Mouse (Mus musculus) midbrain, embryonic 13.5 days (tissue): ENCODE measurements at regions not wholly inside any gene's neighbourhood (a gene's known extent, or its start where the extent isn't known, plus 50 kb on each side); places are given as distances from the start of the nearest gene placed in this dataset.

ENCODE experiments used
- ATAC-seq: fragments of 200-750 bp; cut with Nextera tagmentation; 2 replicates; pipeline ENCODE4 v1.8.0; 2017; ENCODE audit warnings: mild to moderate bottlenecking, moderate TSS enrichment, moderate library complexity
- H3K27ac ChIP-seq: fragments of 300-500 bp; sonication (generic); 2 replicates; pipeline ENCODE4 v1.5.1; 2015; ENCODE audit warnings: inconsistent platforms, mild to moderate bottlenecking, moderate library complexity
- H3K27me3 ChIP-seq: fragments of 300-500 bp; sonication (generic); 2 replicates; pipeline ENCODE4 v1.6.1; 2015; ENCODE audit warnings: mild to moderate bottlenecking, inconsistent platforms
- H3K36me3 ChIP-seq: fragments of 300-500 bp; sonication (generic); 2 replicates; pipeline ENCODE4 v1.6.1; 2015; ENCODE audit warnings: mild to moderate bottlenecking, inconsistent platforms
- H3K4me1 ChIP-seq: fragments of 300-500 bp; sonication (generic); replicated peaks from 2 replicates; pipeline ENCODE4 v1.6.1; 2015; ENCODE audit warnings: inconsistent platforms
- H3K4me2 ChIP-seq: fragments of 300-500 bp; sonication (generic); replicated peaks from 2 replicates; pipeline ENCODE4 v1.6.1; 2015; ENCODE audit warnings: moderate library complexity, mild to moderate bottlenecking, inconsistent platforms
- H3K4me3 ChIP-seq: fragments of 300-500 bp; sonication (generic); replicated peaks from 2 replicates; pipeline ENCODE4 v1.5.1; 2015; ENCODE audit warnings: mild to moderate bottlenecking, inconsistent platforms
- H3K9ac ChIP-seq: fragments of 300-500 bp; sonication (generic); replicated peaks from 2 replicates; pipeline ENCODE4 v1.6.1; 2015; ENCODE audit warnings: mild to moderate bottlenecking, inconsistent platforms
- H3K9me3 ChIP-seq: fragments of 300-500 bp; sonication (generic); 2 replicates; pipeline ENCODE4 v1.6.1; 2016; ENCODE audit warnings: mild to moderate bottlenecking, inconsistent platforms
- WGBS: fragments of 180-500 bp; shearing (Covaris S2); methylation state at CpG from one replicate; pipeline ENCODE4 v1.1.7; 2015; 5-methylcytosine and 5-hydroxymethylcytosine counted together

DNA sequence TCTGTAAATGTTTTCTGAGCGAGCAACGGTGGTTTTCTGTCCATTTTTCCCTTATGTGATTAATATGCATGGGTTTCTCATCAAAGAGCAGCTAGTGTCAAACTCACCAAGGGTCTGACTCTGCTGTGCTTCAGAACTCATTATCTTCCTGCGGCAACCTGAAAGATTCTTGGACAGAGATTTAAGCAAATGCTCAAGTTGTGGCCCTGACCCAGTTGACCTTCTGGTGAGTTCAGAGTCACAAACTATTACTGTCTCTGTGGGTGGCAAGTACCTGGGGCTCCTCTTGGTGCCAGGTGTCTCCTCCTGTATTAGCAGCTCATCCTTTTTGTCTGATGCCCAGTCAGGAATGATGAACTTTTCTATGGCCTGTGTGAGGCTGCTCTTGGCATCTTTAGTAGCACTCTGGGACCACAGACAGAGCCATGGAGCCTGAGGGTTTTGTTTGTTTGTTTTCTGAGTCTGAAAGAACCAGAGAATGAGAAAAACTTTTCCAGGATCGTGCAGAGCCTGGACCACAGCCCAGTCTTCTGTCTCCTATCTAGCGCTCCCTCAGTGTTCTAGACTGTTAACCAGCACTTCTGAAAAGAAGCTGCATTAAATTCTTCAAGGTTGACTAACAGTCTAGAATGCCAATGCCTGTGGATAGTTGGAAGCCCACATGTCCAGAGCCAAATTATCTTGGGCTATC is 124.1 kb upstream of the Wscd1 start:
- Histone ChIP-seq H3K9me3 (no peaks in the 10 kb centered on the region), H3K36me3 (no peaks in the 10 kb centered on the region), H3K27me3 (no peaks in the 10 kb centered on the region), H3K9ac (no peak overlapping the region), H3K27ac (no peak overlapping the region), H3K4me3 (no peak overlapping the region), H3K4me2 (no peak overlapping the region), H3K4me1 (no peaks in the 10 kb centered on the region)
- 75% methylated on average over 5 of the region's 5 CpGs for WGBS
- no peak for ATAC-seq

DNA sequence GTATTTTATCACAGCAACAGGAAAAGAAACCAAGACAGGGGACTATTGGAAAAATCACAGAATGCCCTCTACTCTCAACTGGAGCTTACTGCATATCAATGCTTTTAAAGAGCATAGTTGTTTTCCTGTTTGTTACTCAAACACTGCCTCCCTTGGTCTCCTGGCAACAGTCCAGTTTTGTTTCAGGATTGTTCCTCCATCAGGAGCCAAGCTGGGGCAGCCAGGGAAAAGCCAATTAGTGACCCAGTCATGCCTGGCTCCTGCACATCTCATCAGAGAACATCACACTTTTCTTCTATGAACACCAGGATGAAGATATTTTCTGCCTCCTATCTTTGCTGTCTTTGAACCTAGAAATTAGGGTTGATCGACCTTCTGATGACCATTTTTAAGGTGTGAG is 113.6 kb upstream of the Wscd1 start:
- Histone ChIP-seq H3K27me3 (no peaks in the 10 kb centered on the region), H3K36me3 (no peaks in the 10 kb centered on the region), H3K9ac (no peak overlapping the region), H3K4me3 (no peak overlapping the region), H3K4me1 (peaks cover 14% of the 10 kb centered on the region; the same call in 1 of the 2 replicates), H3K27ac (no peak overlapping the region), H3K9me3 (no peaks in the 10 kb centered on the region), H3K4me2 (no peak overlapping the region)
- ATAC-seq = no peak
- WGBS = 76% methylated on average over 1 of the region's 1 CpGs

DNA sequence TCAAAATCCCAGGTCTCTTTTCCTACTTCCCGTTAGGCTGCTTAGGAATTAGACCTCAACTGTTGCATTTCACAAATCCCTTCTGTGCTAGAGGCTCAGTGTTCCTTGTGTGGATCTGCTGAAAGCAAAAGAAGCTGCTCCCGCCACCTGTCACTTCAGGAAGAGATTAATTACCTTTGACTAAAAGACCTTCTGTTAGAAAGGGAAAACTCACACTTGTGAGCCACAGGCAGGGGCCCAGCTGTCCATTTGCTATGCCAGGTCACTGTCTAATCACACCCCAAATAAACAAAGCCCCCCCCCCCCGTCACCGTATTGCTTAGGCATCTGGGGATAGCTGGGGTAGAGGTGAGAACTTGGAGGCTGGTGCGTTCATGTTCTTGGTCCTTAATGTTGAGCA is 112.9 kb upstream of the Wscd1 start:
- Histone ChIP-seq H3K9ac (no peak overlapping the region), H3K4me3 (no peak overlapping the region), H3K4me2 (no peak overlapping the region), H3K9me3 (no peaks in the 10 kb centered on the region), H3K4me1 (peaks cover 14% of the 10 kb centered on the region; the same call in 1 of the 2 replicates), H3K27ac (no peak overlapping the region), H3K36me3 (no peaks in the 10 kb centered on the region), H3K27me3 (no peaks in the 10 kb centered on the region)
- ATAC-seq = no peak
- WGBS = 15% methylated on average over 5 of the region's 5 CpGs

DNA sequence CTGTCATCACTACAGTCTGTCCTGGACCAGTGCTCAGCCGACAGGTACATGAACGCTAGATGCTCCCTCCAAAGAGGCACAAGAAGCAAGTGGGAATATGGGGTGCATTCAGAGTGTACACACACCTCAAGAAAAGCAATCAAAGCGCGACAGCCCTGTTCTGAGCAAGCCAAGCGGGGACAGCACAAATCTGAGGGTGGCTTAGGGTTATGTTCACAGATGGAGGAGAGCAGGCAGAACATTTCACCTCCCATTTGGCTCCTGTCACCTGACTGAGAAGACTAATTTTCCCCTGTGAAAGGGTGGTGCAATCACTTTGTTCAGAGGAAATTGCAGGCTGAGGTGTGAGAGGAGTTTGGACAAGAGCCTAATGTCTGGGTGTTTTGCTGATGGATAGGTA is 106.8 kb upstream of the Wscd1 start:
- no peak for ATAC-seq
- 80% methylated on average over 5 of the region's 5 CpGs for WGBS
- no peaks in the 10 kb centered on the region for H3K36me3 ChIP-seq

DNA sequence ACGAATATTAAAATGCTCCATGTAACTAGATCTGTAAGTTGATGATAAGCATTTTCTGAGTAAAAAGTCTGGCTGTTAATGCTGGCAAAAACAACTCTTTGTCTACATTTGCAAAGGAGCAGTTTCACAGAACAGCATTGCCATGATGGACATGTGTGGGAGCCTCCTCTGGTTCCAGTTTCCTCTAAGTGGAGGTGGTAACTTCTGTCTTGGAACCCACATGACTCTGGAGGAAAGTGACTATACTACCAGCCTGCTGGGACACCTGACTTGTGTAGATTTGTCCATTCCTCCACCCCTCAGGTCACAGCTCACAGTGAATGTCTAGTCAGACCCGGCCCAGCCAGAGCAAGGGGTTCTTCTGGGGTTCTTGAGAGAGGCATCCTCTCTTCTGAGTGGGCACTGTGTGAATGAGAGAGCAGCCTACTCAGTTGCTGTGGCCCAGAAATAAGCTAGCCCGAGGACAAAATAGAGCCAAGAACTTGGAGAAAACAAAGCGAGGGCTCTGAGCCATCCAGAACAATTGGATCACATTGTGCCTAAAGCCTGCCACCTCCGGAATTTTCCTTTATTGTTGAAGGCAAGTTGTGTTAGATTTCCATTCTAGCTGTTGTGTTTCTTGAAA is 97.9 kb upstream of the Wscd1 start:
- no peak overlapping the region for H3K4me3 ChIP-seq
- H3K27me3 ChIP-seq = no peaks in the 10 kb centered on the region
- H3K9me3 ChIP-seq = no peaks in the 10 kb centered on the region
- H3K27ac ChIP-seq = no peak overlapping the region
- no peaks in the 10 kb centered on the region for H3K36me3 ChIP-seq
- H3K4me1 ChIP-seq = peaks cover 5% of the 10 kb centered on the region
- no peak overlapping the region for H3K4me2 ChIP-seq
- WGBS = 84% methylated on average over 5 of the region's 5 CpGs
- no peak for ATAC-seq
- no peak overlapping the region for H3K9ac ChIP-seq

More for the DNA sequence above, 106.8 kb upstream of the Wscd1 start:
- H3K27ac ChIP-seq = no peak overlapping the region
- H3K27me3 ChIP-seq = no peaks in the 10 kb centered on the region
- H3K9me3 ChIP-seq = no peaks in the 10 kb centered on the region
- no peak overlapping the region for H3K4me3 ChIP-seq
- no peak overlapping the region for H3K4me2 ChIP-seq
- no peaks in the 10 kb centered on the region for H3K4me1 ChIP-seq
- H3K9ac ChIP-seq = no peak overlapping the region

DNA sequence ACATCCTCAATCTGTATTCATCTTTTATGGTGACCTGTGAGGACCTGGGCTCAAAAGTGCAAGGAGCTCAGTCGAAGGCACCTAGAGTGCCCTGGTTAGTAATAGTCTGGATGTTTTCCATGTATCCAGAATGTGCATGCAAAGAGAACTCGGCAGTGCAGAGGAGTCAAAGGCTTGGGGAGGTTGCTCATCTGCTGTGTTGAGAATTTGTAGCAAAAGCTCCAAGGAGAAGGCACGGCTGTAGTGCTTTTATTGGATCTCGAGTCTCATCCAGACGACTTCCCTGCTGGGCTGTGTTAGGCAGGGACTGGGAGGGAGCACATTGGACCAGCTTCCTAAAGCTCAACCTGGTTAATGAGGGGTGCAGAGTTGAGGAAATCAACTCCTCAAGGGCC is 97.3 kb upstream of the Wscd1 start:
- H3K4me1 ChIP-seq = peaks cover 5% of the 10 kb centered on the region
- H3K36me3 ChIP-seq = no peaks in the 10 kb centered on the region
- H3K9me3 ChIP-seq = no peaks in the 10 kb centered on the region
- H3K4me2 ChIP-seq = no peak overlapping the region
- no peak overlapping the region for H3K9ac ChIP-seq
- H3K27ac ChIP-seq = no peak overlapping the region
- 73% methylated on average over 5 of the region's 5 CpGs for WGBS
- no peak for ATAC-seq
- no peak overlapping the region for H3K4me3 ChIP-seq
- no peaks in the 10 kb centered on the region for H3K27me3 ChIP-seq

DNA sequence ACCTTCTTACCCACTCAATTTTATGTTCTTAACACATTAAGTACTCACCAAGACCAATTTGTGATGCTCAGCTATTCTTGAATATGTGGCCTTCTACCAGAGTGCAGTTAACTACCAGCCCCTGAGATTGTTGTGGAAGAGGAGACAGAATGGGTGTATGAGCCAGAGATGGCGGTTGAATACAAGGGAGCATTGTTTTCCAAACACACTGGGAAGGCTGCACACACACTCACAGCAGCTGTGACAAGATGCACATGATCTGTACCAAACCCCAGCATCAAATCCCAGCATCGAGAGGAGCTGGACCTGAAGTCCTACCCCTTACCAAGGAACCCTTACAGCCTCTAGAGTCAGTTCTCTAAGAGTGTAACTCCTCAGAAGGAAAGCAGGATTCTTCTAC is 91.4 kb upstream of the Wscd1 start:
- no peak overlapping the region for H3K9ac ChIP-seq
- no peaks in the 10 kb centered on the region for H3K4me1 ChIP-seq
- no peak overlapping the region for H3K27ac ChIP-seq
- H3K9me3 ChIP-seq = no peaks in the 10 kb centered on the region
- no peaks in the 10 kb centered on the region for H3K36me3 ChIP-seq
- H3K27me3 ChIP-seq = no peaks in the 10 kb centered on the region
- WGBS = 61% methylated on average over 2 of the region's 2 CpGs
- H3K4me3 ChIP-seq = no peak overlapping the region
- ATAC-seq = no peak
- H3K4me2 ChIP-seq = no peak overlapping the region

DNA sequence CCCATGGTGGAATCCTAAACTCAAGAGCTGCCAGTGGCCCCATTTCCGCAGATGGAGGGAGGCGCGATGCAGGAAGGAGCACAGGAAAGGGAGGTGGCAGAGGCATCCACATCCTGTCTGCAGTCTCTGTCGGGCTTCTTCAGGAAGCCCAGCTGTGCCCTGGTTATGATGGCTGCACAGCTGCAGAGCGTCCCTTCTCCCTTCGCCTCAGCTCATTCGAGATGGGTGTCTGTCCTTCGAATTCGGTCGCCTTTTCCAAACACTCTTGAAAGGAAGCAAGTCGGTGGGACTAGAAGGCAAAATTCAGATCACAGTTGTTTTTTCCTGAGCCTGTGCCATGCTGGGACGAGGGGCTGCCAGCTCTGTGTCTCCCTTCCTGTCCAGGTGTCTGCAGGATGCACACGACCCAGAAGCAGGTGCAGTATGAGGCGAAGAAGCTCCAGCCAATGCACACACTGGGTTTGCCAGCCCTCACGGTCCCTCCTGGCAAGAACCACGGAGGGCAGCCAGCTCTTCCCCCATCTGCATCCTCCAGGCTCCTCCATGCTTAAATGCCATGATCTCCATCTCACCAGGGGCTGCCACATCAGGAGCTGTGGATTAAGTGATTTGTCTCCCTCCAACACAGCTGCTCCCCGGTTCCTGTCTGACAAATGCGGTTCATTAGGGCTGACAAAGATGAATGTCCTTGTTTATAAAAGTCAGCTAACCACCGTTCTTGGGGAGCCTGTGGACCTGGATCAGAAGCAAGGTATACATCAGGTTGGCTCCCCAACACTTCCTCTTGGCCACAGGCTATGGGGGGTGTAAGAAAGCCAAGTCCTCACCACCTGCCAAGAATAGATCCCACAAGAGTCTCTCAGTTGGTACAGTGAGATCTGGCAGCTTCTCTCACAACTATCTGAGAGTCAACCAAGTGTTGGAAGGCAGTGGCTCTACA is 79.3 kb upstream of the Wscd1 start:
- Histone ChIP-seq H3K9ac (no peak overlapping the region), H3K27ac (no peak overlapping the region), H3K4me1 (peaks cover 8% of the 10 kb centered on the region), H3K4me3 (no peak overlapping the region), H3K27me3 (no peaks in the 10 kb centered on the region), H3K4me2 (no peak overlapping the region), H3K36me3 (no peaks in the 10 kb centered on the region), H3K9me3 (no peaks in the 10 kb centered on the region)
- WGBS = 81% methylated on average over 19 of the region's 19 CpGs
- no peak for ATAC-seq

DNA sequence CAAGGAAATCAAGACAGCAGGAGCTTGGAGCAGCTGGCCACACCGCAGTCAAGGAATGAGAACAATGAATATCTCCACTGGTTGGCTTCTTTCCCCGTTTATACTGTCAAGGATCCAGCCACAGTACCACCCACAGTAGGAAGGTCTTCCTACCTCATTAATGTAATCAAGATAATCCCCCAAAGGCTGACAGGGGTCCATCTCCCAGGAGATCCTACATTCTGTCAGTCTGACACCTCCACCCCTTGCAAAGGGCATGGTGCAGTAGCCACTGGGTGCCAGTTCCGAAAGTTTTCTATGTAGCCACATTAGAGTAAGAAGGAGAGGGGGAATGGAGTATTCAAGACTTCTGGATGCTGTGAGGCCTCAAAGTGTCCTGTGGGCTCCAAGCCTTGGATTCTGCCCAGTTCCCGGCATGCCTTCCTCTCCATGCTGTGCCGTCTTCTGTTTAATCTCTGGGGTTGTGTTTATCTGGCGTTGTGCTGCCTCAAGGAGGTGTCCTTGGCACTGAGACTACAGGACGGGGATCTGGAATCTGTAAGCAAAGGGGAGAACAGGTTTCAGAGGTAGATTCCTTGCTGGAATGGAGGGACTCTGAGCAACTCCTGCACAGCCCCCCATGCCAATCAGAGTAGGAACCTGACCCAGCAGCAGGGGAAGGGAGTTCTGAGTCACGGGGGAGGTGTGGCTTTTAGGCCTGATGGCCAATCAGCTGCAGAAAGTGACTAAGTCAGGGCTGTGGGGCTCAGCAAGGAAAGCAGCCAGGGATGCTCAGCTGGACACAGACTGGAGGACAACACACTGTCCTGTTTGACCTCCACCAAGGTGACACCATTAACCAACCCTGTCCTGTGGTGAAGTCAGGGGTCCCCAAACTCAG is 77.3 kb upstream of the Wscd1 start:
- no peaks in the 10 kb centered on the region for H3K9me3 ChIP-seq
- WGBS = 52% methylated on average over 8 of the region's 8 CpGs
- no peak for ATAC-seq
- H3K9ac ChIP-seq = no peak overlapping the region
- no peak overlapping the region for H3K27ac ChIP-seq
- H3K36me3 ChIP-seq = no peaks in the 10 kb centered on the region
- no peak overlapping the region for H3K4me3 ChIP-seq
- H3K27me3 ChIP-seq = no peaks in the 10 kb centered on the region
- H3K4me1 ChIP-seq = peaks cover 8% of the 10 kb centered on the region
- H3K4me2 ChIP-seq = no peak overlapping the region

DNA sequence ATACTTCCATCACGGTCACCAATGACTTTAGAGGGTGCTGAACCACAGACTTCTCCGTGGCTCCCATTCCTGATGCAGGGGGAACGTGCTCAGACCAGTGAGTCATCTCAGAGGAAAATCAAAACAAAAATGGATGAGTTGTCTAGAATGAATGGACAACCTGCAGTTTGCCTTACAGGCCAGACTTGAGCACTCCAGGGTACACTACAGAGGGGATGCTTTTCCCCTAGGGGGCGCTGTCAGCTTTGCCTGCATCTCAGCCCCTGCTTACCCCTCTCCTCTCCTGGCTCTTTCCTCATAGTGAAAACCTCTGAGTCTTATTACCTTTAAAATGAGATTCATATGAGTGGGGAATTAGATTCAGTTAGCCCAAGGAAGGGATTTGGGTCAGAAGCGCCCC is 75.4 kb upstream of the Wscd1 start:
- 39% methylated on average over 5 of the region's 5 CpGs for WGBS
- Histone ChIP-seq H3K9me3 (no peaks in the 10 kb centered on the region), H3K4me2 (no peak overlapping the region), H3K27me3 (no peaks in the 10 kb centered on the region), H3K27ac (no peak overlapping the region), H3K4me3 (no peak overlapping the region), H3K9ac (no peak overlapping the region), H3K36me3 (no peaks in the 10 kb centered on the region), H3K4me1 (peaks cover 8% of the 10 kb centered on the region)
- ATAC-seq = peak; percentile 79; the same call in 1 of the 2 replicates

DNA sequence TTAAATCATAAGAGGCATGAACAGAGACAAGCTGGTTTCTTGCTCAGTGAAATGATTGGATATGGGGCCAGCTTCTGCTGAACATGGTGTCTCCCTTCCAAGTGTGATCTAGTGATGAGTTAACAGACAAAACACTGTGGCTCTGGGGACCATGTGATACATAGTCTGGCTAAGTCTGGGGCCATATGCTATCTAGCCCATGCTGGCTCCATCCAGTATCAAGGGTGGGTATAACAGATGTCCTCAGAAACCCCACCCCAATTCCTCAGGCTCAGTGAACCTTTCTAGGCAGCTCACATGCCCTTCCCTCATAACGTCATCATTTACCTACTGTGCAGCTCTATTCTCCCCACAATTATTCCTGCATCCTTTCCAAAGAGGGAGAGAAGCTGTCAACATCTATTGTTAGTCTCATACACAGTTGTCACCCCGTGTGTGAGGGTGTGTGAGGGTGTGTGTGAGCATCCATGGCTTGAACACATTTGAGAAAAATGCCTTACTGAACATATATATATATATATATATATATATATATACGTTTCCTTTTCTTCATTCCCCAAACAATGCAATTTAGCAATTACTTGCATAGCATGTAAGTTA is 73.9 kb upstream of the Wscd1 start:
- WGBS = 56% methylated on average over 3 of the region's 3 CpGs
- no peaks in the 10 kb centered on the region for H3K4me1 ChIP-seq
- H3K27me3 ChIP-seq = no peaks in the 10 kb centered on the region
- no peak overlapping the region for H3K4me2 ChIP-seq
- no peaks in the 10 kb centered on the region for H3K9me3 ChIP-seq
- H3K36me3 ChIP-seq = no peaks in the 10 kb centered on the region
- ATAC-seq = no peak
- no peak overlapping the region for H3K9ac ChIP-seq
- H3K27ac ChIP-seq = no peak overlapping the region
- H3K4me3 ChIP-seq = no peak overlapping the region
